Comparison of ENCODE assay signal across 8 mouse cellular contexts in the genomic region with DNA sequence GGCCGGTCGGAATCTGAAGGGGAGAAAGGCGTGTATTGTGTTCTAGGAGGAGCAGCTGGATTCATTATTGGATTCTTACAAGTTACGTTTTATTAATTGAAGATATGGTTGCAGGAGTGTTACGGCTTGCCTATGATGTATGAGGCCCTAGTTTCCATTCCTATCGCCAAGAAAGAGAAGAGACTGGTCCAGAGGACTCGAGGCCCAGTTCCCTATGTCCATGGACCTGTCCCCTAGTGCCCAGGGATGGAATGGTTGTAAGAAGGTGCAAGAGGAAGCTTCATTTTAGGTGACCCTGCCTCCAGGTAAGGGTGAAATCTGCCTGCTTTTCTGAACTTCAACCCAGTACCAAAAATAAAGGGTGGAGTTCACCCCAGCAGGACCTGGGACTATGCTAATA. TPM values are rescaled to one million over a fixed set of nuclear protein-coding genes. Genes with fewer than 3 reads are reported as not detected.
DNase-seq lines count a peak whose midpoint lies in the region; ATAC-seq and TF ChIP-seq lines count a peak whose summit lies in the region.

No protein-coding gene starts in this region.

- TF ChIP-seq CTCF in liver, postnatal 0 days (IDR thresholded peaks at IDR 0.05; ENCODE audit: low read depth) = no peak

- H3K4me1 ChIP-seq in forebrain, embryonic 15.5 days = peaks cover 40% of the 10 kb centered on the region
- peaks cover 19% of the 10 kb centered on the region for H3K4me1 ChIP-seq in liver, postnatal 0 days (ENCODE audit: insufficient read depth)

- no peak for TF ChIP-seq EP300 in liver, postnatal 0 days (IDR thresholded peaks at IDR 0.05; ENCODE audit: low read depth)

- peak; percentile 88 for DNase-seq in heart, adult 11 months
- DNase-seq in heart, postnatal 25 days (ENCODE audit: low spot score) = no peak
- peak; percentile 41 for DNase-seq in ES-CJ7 (ENCODE audit: low read depth, low spot score)
- no peak for DNase-seq in liver, postnatal 0 days
- DNase-seq in gastrocnemius, postnatal 4 days (ENCODE audit: low spot score in 2 of 2) = no peak
- no peak for DNase-seq in adrenal gland, adult (ENCODE audit: inconsistent age in 2 of 2, low spot score in 1 of 2)
- DNase-seq in left cerebral cortex, postnatal 36 days (ENCODE audit: low spot score in 2 of 2) = no peak

- H3K36me3 ChIP-seq in forebrain, embryonic 15.5 days = 0 out of 2 replicates have a peak, but pooled peaks cover 3% of the 10 kb centered on the region
- 0 out of 2 replicates have a peak, but pooled peaks cover 12% of the 10 kb centered on the region for H3K36me3 ChIP-seq in liver, postnatal 0 days (replicated peaks; ENCODE audit: insufficient read depth, low read length)

- WGBS in forebrain, embryonic 15.5 days = 5% methylated on average over 7 of the region's 7 CpGs
- WGBS in liver, postnatal 0 days (ENCODE audit: insufficient replicate concordance) = 4% methylated on average over 7 of the region's 7 CpGs

- intact Hi-C loops in heart, postnatal 25 days (cut with DNase I) = no loop called here
- intact Hi-C loops in left cerebral cortex, postnatal 36 days (cut with DNase I) = no loop called here

- H3K9me3 ChIP-seq in forebrain, embryonic 15.5 days = no peaks in the 10 kb centered on the region
- H3K9me3 ChIP-seq in liver, postnatal 0 days (ENCODE audit: low read length) = no peaks in the 10 kb centered on the region

- peak; percentile 11; the same call in 1 of the 2 replicates for ATAC-seq in forebrain, embryonic 15.5 days (replicated peaks)
- ATAC-seq in liver, postnatal 0 days = no peak

- H3K27me3 ChIP-seq in forebrain, embryonic 15.5 days = no peaks in the 10 kb centered on the region
- H3K27me3 ChIP-seq in liver, postnatal 0 days (ENCODE audit: insufficient read depth, low read length) = no peaks in the 10 kb centered on the region

- peak overlapping the region; percentile 88 for H3K9ac ChIP-seq in forebrain, embryonic 15.5 days (replicated peaks)
- H3K9ac ChIP-seq in liver, postnatal 0 days (replicated peaks) = peak overlapping the region; percentile 95

- H3K4me3 ChIP-seq in forebrain, embryonic 15.5 days = peak overlapping the region; percentile 73
- H3K4me3 ChIP-seq in liver, postnatal 0 days (ENCODE audit: low read depth, low read length) = peak overlapping the region; percentile 92

- H3K27ac ChIP-seq in forebrain, embryonic 15.5 days (replicated peaks) = peak overlapping the region; percentile 99
- peak overlapping the region; percentile 97 for H3K27ac ChIP-seq in liver, postnatal 0 days (ENCODE audit: low read depth)

- peak overlapping the region; percentile 93 for H3K4me2 ChIP-seq in forebrain, embryonic 15.5 days (replicated peaks)
- H3K4me2 ChIP-seq in liver, postnatal 0 days (ENCODE audit: low read depth, low read length) = peak overlapping the region; percentile 91

RNA-seq across cellular contexts. Expression of a gene that starts 1.2 kb away (rescaled TPM):
- total RNA-seq in heart, postnatal 25 days (2021) = 10 to 100 TPM; 95.7 to 96.0 TPM
- polyA plus RNA-seq in forebrain, embryonic 15.5 days (2015; fragmentation: Nextera tagmentation; extraction: Ambion mirVana) = 762 and 793 TPM in 2 replicates
- polyA plus RNA-seq in liver, postnatal 0 days (2015; fragmentation: Nextera tagmentation; extraction: Ambion mirVana) = 146 and 157 TPM in 2 replicates
- total RNA-seq in gastrocnemius, postnatal 4 days (2021) = 100 to 1,000 TPM; 205 to 243 TPM
- total RNA-seq in left cerebral cortex, postnatal 36 days (2021) = 100 to 1,000 TPM; 222 to 343 TPM

RNA-seq across cellular contexts. Expression of a gene that starts 1.6 kb away (rescaled TPM):
- 10 to 100 TPM; 21.4 to 21.6 TPM for total RNA-seq in heart, postnatal 25 days (2021)
- polyA plus RNA-seq in forebrain, embryonic 15.5 days (2015; fragmentation: Nextera tagmentation; extraction: Ambion mirVana) = 29.5 and 31.6 TPM in 2 replicates
- polyA plus RNA-seq in liver, postnatal 0 days (2015; fragmentation: Nextera tagmentation; extraction: Ambion mirVana) = 14.4 and 14.9 TPM in 2 replicates
- 10 to 100 TPM; 25.7 to 25.8 TPM for total RNA-seq in gastrocnemius, postnatal 4 days (2021)
- total RNA-seq in left cerebral cortex, postnatal 36 days (2021) = 10 to 100 TPM; 22.2 to 26.2 TPM

RNA-seq across cellular contexts. Expression of a gene that starts 35.2 kb away (rescaled TPM):
- 10 to 100 TPM; 19.0 to 21.2 TPM for total RNA-seq in heart, postnatal 25 days (2021)
- polyA plus RNA-seq in forebrain, embryonic 15.5 days (2015; fragmentation: Nextera tagmentation; extraction: Ambion mirVana) = 21.5 and 21.6 TPM in 2 replicates
- polyA plus RNA-seq in liver, postnatal 0 days (2015; fragmentation: Nextera tagmentation; extraction: Ambion mirVana) = 14.9 TPM in 2 replicates
- 10 to 100 TPM; 25.1 to 28.5 TPM for total RNA-seq in gastrocnemius, postnatal 4 days (2021)
- 10 to 100 TPM; 82.7 to 98.5 TPM for total RNA-seq in left cerebral cortex, postnatal 36 days (2021)

RNA-seq across cellular contexts. Expression of a gene that starts 42.4 kb away (rescaled TPM):
- 1 to 10 TPM; 2.4 to 5.3 TPM for total RNA-seq in heart, postnatal 25 days (2021)
- 0.56 and 0.78 TPM in 2 replicates for polyA plus RNA-seq in forebrain, embryonic 15.5 days (2015; fragmentation: Nextera tagmentation; extraction: Ambion mirVana)
- polyA plus RNA-seq in liver, postnatal 0 days (2015; fragmentation: Nextera tagmentation; extraction: Ambion mirVana) = 0.58 and 0.66 TPM in 2 replicates
- 1 to 10 TPM; 1.9 to 2.8 TPM for total RNA-seq in gastrocnemius, postnatal 4 days (2021)
- 10 to 100 TPM; 72.2 to 77.6 TPM for total RNA-seq in left cerebral cortex, postnatal 36 days (2021)

RNA-seq across cellular contexts. Expression of a gene that starts 51.8 kb away (rescaled TPM):
- 1 to 10 TPM; 2.1 to 2.2 TPM for total RNA-seq in heart, postnatal 25 days (2021)
- polyA plus RNA-seq in forebrain, embryonic 15.5 days (2015; fragmentation: Nextera tagmentation; extraction: Ambion mirVana) = 22.4 and 23.4 TPM in 2 replicates
- 4.0 and 4.8 TPM in 2 replicates for polyA plus RNA-seq in liver, postnatal 0 days (2015; fragmentation: Nextera tagmentation; extraction: Ambion mirVana)
- 10 to 100 TPM; 17.4 to 20.4 TPM for total RNA-seq in gastrocnemius, postnatal 4 days (2021)
- total RNA-seq in left cerebral cortex, postnatal 36 days (2021) = 10 to 100 TPM in 1 of 2 experiments, 1 to 10 TPM in 1; 9.8 to 10.9 TPM

Comparison
In these comparisons a context has a peak if more than half of its experiments do, and no peak if none do; other contexts are left out.
1. DNase-seq: peak in heart, adult 11 months (single experiment) and ES-CJ7 (single experiment); none in heart, postnatal 25 days (single experiment), liver, postnatal 0 days (single experiment), gastrocnemius, postnatal 4 days (0 of 2), adrenal gland, adult (0 of 2) and left cerebral cortex, postnatal 36 days (0 of 2).